Mouse (Mus musculus): ENCODE results near the gene Troap. TPM values are rescaled to one million over a fixed set of nuclear protein-coding genes. Genes with fewer than 3 reads are reported as not detected.

Gene Troap
- total and polyA plus RNA-seq, 3 experiments: 25.8 to 70.2 TPM; not detected in 1

GRCm38 (mm10) chr15:99078181-99078910 is 4.0 kb downstream of the Troap start:
- Histone ChIP-seq H3K36me3 (ENCODE audit: control insufficient read depth in 1 of 2, insufficient read depth in 2 of 2, low read length in 2 of 2) (peaks cover 8 to 9% of the 10 kb centered on the region in 2 experiments), H3K9ac (ENCODE audit: control insufficient read depth, low read depth, low read length, poor library complexity, severe bottlenecking) (no peak overlapping the region), H3K4me3 (ENCODE audit: control insufficient read depth in 1 of 2, insufficient read depth in 1 of 2, low read depth in 2 of 2, low read length in 2 of 2) (no peak overlapping the region), H3K9me3 (replicated peaks; ENCODE audit: insufficient read depth, low read length) (no peaks in the 10 kb centered on the region), H3K27me3 (ENCODE audit: control insufficient read depth in 1 of 2, insufficient read depth in 2 of 2, low read length in 2 of 2) (no peaks in the 10 kb centered on the region), H3K79me2 (ENCODE audit: control insufficient read depth, insufficient read depth, low read length, poor library complexity) (peaks cover 20% of the 10 kb centered on the region), H3K27ac (ENCODE audit: control insufficient read depth, low read depth, low read length) (no peak overlapping the region), H3K4me1 (ENCODE audit: control insufficient read depth in 1 of 2, insufficient read depth in 2 of 2, low read length in 2 of 2) (peaks cover 2 to 5% of the 10 kb centered on the region in 2 experiments; a peak in 2 of 4 replicates)
- TF ChIP-seq ZKSCAN1 (IDR thresholded peaks at IDR 0.05; ENCODE audit: low read depth, low read length): no peak
- TF ChIP-seq RCOR1 (IDR thresholded peaks at IDR 0.05; ENCODE audit: low read depth, low read length): no peak
- TF ChIP-seq MAZ (IDR thresholded peaks at IDR 0.05; ENCODE audit: low read depth, low read length): no peak
- no peak for TF ChIP-seq NELFE (IDR thresholded peaks at IDR 0.05; ENCODE audit: low read depth, low read length)
- TF ChIP-seq MXI1 (IDR thresholded peaks at IDR 0.05; ENCODE audit: low read depth, low read length): no peak
- TF ChIP-seq EP300 (IDR thresholded peaks at IDR 0.05; ENCODE audit: low read depth in 1 of 2, low read length in 2 of 2): no peak
- TF ChIP-seq E2F4 (IDR thresholded peaks at IDR 0.05; ENCODE audit: borderline replicate concordance, low read depth, low read length): no peak
- no peak for TF ChIP-seq JUND (IDR thresholded peaks at IDR 0.05; ENCODE audit: low read depth, low read length)
- no peak for TF ChIP-seq POLR2AphosphoS2 (IDR thresholded peaks at IDR 0.05; ENCODE audit: low read length)
- TF ChIP-seq CTCF (IDR thresholded peaks at IDR 0.05 in 2 of 3, conservative IDR thresholded peaks at IDR 0.05 in 1 of 3; ENCODE audit: control insufficient read depth in 1 of 3, insufficient read depth in 1 of 3, low read depth in 2 of 3, low read length in 3 of 3, poor library complexity in 1 of 3, severe bottlenecking in 1 of 3): no peak
- no peak for TF ChIP-seq GABPA (IDR thresholded peaks at IDR 0.05; ENCODE audit: low read depth, low read length)
- TF ChIP-seq ZMIZ1 (IDR thresholded peaks at IDR 0.05; ENCODE audit: low read depth, low read length): no peak
- TF ChIP-seq ELF1 (IDR thresholded peaks at IDR 0.05; ENCODE audit: low read depth, low read length): no peak
- TF ChIP-seq NRF1 (IDR thresholded peaks at IDR 0.05; ENCODE audit: insufficient read depth, low read depth, low read length, poor library complexity, severe bottlenecking): no peak
- TF ChIP-seq RAD21 (IDR thresholded peaks at IDR 0.05; ENCODE audit: low read depth, low read length): no peak
- TF ChIP-seq BHLHE40 (IDR thresholded peaks at IDR 0.05; ENCODE audit: borderline replicate concordance, low read depth, low read length): no peak
- no peak for TF ChIP-seq CHD1 (IDR thresholded peaks at IDR 0.05; ENCODE audit: low read depth, low read length)
- TF ChIP-seq UBTF (IDR thresholded peaks at IDR 0.05; ENCODE audit: borderline replicate concordance, insufficient read depth, low read depth, low read length): no peak
- TF ChIP-seq MYB (IDR thresholded peaks at IDR 0.05; ENCODE audit: low read depth, low read length): no peak
- DNase-seq (ENCODE audit: low read depth, low spot score): no peak

- H3K27me3 ChIP-seq (ENCODE audit: control insufficient read depth in 1 of 2, insufficient read depth in 2 of 2, low read length in 2 of 2): no peaks in the 10 kb centered on the region
- H3K9me3 ChIP-seq (replicated peaks; ENCODE audit: insufficient read depth, low read length): no peaks in the 10 kb centered on the region
- H3K9ac ChIP-seq (ENCODE audit: control insufficient read depth, low read depth, low read length, poor library complexity, severe bottlenecking): no peak overlapping the region
- H3K4me1 ChIP-seq (ENCODE audit: control insufficient read depth in 1 of 2, insufficient read depth in 2 of 2, low read length in 2 of 2): peaks cover 2 to 5% of the 10 kb centered on the region in 2 experiments; a peak in 2 of 4 replicates
- H3K27ac ChIP-seq (ENCODE audit: control insufficient read depth, low read depth, low read length): no peak overlapping the region
- no peak overlapping the region for H3K4me3 ChIP-seq (ENCODE audit: control insufficient read depth in 1 of 2, insufficient read depth in 1 of 2, low read depth in 2 of 2, low read length in 2 of 2)
- DNase-seq (ENCODE audit: low read depth, low spot score): no peak
- no peak for TF ChIP-seq MAX (IDR thresholded peaks at IDR 0.05; ENCODE audit: low read length)
- no peak for TF ChIP-seq MXI1 (IDR thresholded peaks at IDR 0.05; ENCODE audit: low read depth, low read length)
- no peak for TF ChIP-seq TCF12 (IDR thresholded peaks at IDR 0.05; ENCODE audit: low read depth, low read length)
- TF ChIP-seq ZNF384 (IDR thresholded peaks at IDR 0.05; ENCODE audit: low read depth, low read length): peak; percentile 51
- TF ChIP-seq HCFC1 (IDR thresholded peaks at IDR 0.05; ENCODE audit: low read depth, low read length): no peak
- no peak for TF ChIP-seq ZC3H11A (IDR thresholded peaks at IDR 0.05; ENCODE audit: low read depth, low read length)
- TF ChIP-seq POLR2A (IDR thresholded peaks at IDR 0.05; ENCODE audit: control insufficient read depth in 1 of 2, insufficient read depth in 1 of 2, low read depth in 1 of 2, low read length in 2 of 2, poor library complexity in 1 of 2): no peak
- 0 out of 2 replicates have a peak, but pooled peaks have one; percentile 9 for TF ChIP-seq SMC3 (IDR thresholded peaks at IDR 0.05; ENCODE audit: low read depth, low read length)
- no peak for TF ChIP-seq CHD1 (IDR thresholded peaks at IDR 0.05; ENCODE audit: low read depth, low read length)
- no peak for TF ChIP-seq GABPA (IDR thresholded peaks at IDR 0.05; ENCODE audit: low read depth, low read length)
- TF ChIP-seq UBTF (IDR thresholded peaks at IDR 0.05; ENCODE audit: borderline replicate concordance, insufficient read depth, low read depth, low read length): no peak
- TF ChIP-seq TAL1 (IDR thresholded peaks at IDR 0.05; ENCODE audit: low read length): no peak
- no peak for TF ChIP-seq E2F4 (IDR thresholded peaks at IDR 0.05; ENCODE audit: borderline replicate concordance, low read depth, low read length)
- TF ChIP-seq TBP (IDR thresholded peaks at IDR 0.05; ENCODE audit: low read depth, low read length): no peak
- TF ChIP-seq RAD21 (IDR thresholded peaks at IDR 0.05; ENCODE audit: low read depth, low read length): no peak
- peak in 1 of 3 experiments; percentile 13; a peak in 1 of 6 replicates for TF ChIP-seq CTCF (IDR thresholded peaks at IDR 0.05 in 2 of 3, conservative IDR thresholded peaks at IDR 0.05 in 1 of 3; ENCODE audit: control insufficient read depth in 1 of 3, insufficient read depth in 1 of 3, low read depth in 2 of 3, low read length in 3 of 3, poor library complexity in 1 of 3, severe bottlenecking in 1 of 3)
- TF ChIP-seq MAZ (IDR thresholded peaks at IDR 0.05; ENCODE audit: low read depth, low read length): no peak
- TF ChIP-seq NELFE (IDR thresholded peaks at IDR 0.05; ENCODE audit: low read depth, low read length): no peak
- no peak for TF ChIP-seq ETS1 (IDR thresholded peaks at IDR 0.05; ENCODE audit: low read depth, low read length)
- peaks cover 17% of the 10 kb centered on the region for H3K79me2 ChIP-seq (ENCODE audit: control insufficient read depth, insufficient read depth, low read length, poor library complexity)
- H3K36me3 ChIP-seq (ENCODE audit: control insufficient read depth in 1 of 2, insufficient read depth in 2 of 2, low read length in 2 of 2): peaks cover 8 to 9% of the 10 kb centered on the region in 2 experiments
These were observed 5.4 kb downstream of the Troap start for GRCm38 (mm10) chr15:99079804-99080203.

Data from MEL (cell line).